Mouse (Mus musculus): Measurements from ENCODE around the gene Hoxa1.

- TF ChIP-seq TAL1 (IDR thresholded peaks at IDR 0.05; ENCODE audit: low read length) (no peak), GATA1 (IDR thresholded peaks at IDR 0.05; ENCODE audit: low read length) (no peak)
Measured at GRCm38 (mm10) chr6:52177806-52178205, 19.7 kb upstream of the Hoxa1 start.

All from erythroblast, embryonic 14.5 days (primary cell).